Mouse (Mus musculus) left cerebral cortex, postnatal 10 days (tissue): ENCODE results near the gene Prpf40b. TPM values are rescaled to one million over a fixed set of nuclear protein-coding genes. Genes with fewer than 3 reads are reported as not detected.

Source experiments
- DNase-seq, 2 experiments: peaks; one replicate each; pipeline ENCODE4 v3.0.0; 2021 to 2022; ENCODE audit warnings: low spot score in 2 of 2, mixed read lengths in 1 of 2; ENCODE audit errors: extremely low spot score in 1 of 2
- intact Hi-C: fragments of 180-260 bp; cut with DNase I; formaldehyde crosslinking; loops from one replicate; pipeline ENCODE4 v1.15.1; 2025
- total RNA-seq, 2 experiments: library from RNA; stranded (reverse); gene quantifications; 2 replicates each; pipeline ENCODE4 v1.2.3; 2021

Prpf40b gene
- total RNA-seq, 2 experiments from 2014 or later, result 101 to 105 TPM

- DNase-seq, result no peak
- intact Hi-C loops, result no loop called here
Measured at GRCm38 (mm10) chr15:99284527-99285188, 10.2 kb upstream of the Prpf40b start.

- intact Hi-C loops, result no loop called here
- no peak for DNase-seq
Measured at GRCm38 (mm10) chr15:99285189-99285535, 9.7 kb upstream of the Prpf40b start.

- DNase-seq, result no peak
- intact Hi-C loops, result no loop called here
Measured at GRCm38 (mm10) chr15:99290586-99290985, 4.3 kb upstream of the Prpf40b start.

- intact Hi-C loops, result no loop called here
- DNase-seq, result no peak
Measured at GRCm38 (mm10) chr15:99294287-99294686, 600 bp upstream of the Prpf40b start.

- DNase-seq, result peak in 1 of 2 experiments; percentile 65
- intact Hi-C loops, result no loop called here
Measured at GRCm38 (mm10) chr15:99295484-99295981, 646 bp downstream of the Prpf40b start, which contains the start of gene Fam186b. Gene Fam186b, minus strand, starts transcription at chr15:99295888.

GRCm38 (mm10) chr15:99296213-99296612 is 1.3 kb downstream of the Prpf40b start:
- intact Hi-C loops, result no loop called here

GRCm38 (mm10) chr15:99307476-99307875 is 12.6 kb downstream of the Prpf40b start:
- intact Hi-C loops, result no loop called here

More at GRCm38 (mm10) chr15:99296213-99296612, 1.3 kb downstream of the Prpf40b start:
- no peak for DNase-seq

GRCm38 (mm10) chr15:99309549-99309948 is 14.7 kb downstream of the Prpf40b start:
- no peak for DNase-seq
- intact Hi-C loops, result no loop called here

More at GRCm38 (mm10) chr15:99307476-99307875, 12.6 kb downstream of the Prpf40b start:
- no peak for DNase-seq

GRCm38 (mm10) chr15:99310617-99311016 is 15.7 kb downstream of the Prpf40b start:
- no peak for DNase-seq
- intact Hi-C loops, result loop anchor here (10.0 kb wide), 1 partner anchor 164 kb away; the partner anchor contains the start of gene Bcdin3d

GRCm38 (mm10) chr15:99314891-99315290 is 20.0 kb downstream of the Prpf40b start:
- no peak for DNase-seq
- intact Hi-C loops, result loop anchor here (10.0 kb wide), 1 partner anchor 160 kb away; the partner anchor contains the start of gene Bcdin3d

GRCm38 (mm10) chr15:99316314-99317266 is 21.7 kb downstream of the Prpf40b start:
- intact Hi-C loops, result loop anchor here (2.0 to 10.0 kb wide), 2 partner anchors 54 to 158 kb away; partner anchors contain the start of genes Bcdin3d and Fmnl3
- DNase-seq, result peak; percentile 79 to 87

- DNase-seq, result peak in 1 of 2 experiments; percentile 81
- intact Hi-C loops, result loop anchor here (2.0 to 10.0 kb wide), 2 partner anchors 54 to 158 kb away; partner anchors contain the start of genes Bcdin3d and Fmnl3
Measured at GRCm38 (mm10) chr15:99317267-99317651, 22.4 kb downstream of the Prpf40b start.

- intact Hi-C loops, result loop anchor here (10.0 kb wide), 1 partner anchor 157 kb away; the partner anchor contains the start of gene Bcdin3d
- DNase-seq, result no peak
Measured at GRCm38 (mm10) chr15:99318071-99318470, 23.2 kb downstream of the Prpf40b start.

- no peak for DNase-seq
- intact Hi-C loops, result loop anchor here (10.0 kb wide), 1 partner anchor 156 kb away; the partner anchor contains the start of gene Bcdin3d
Measured at GRCm38 (mm10) chr15:99318861-99319410, 24.0 kb downstream of the Prpf40b start.

GRCm38 (mm10) chr15:99319411-99319871 is 24.6 kb downstream of the Prpf40b start:
- intact Hi-C loops, result loop anchor here (10.0 kb wide), 1 partner anchor 155 kb away; the partner anchor contains the start of gene Bcdin3d
- DNase-seq, result no peak

GRCm38 (mm10) chr15:99320168-99320674 is 25.3 kb downstream of the Prpf40b start:
- intact Hi-C loops, result no loop called here

GRCm38 (mm10) chr15:99320978-99321377 is 26.1 kb downstream of the Prpf40b start:
- intact Hi-C loops, result no loop called here
- DNase-seq, result no peak

More at GRCm38 (mm10) chr15:99320168-99320674, 25.3 kb downstream of the Prpf40b start:
- no peak for DNase-seq

GRCm38 (mm10) chr15:99324151-99324550 is 29.3 kb downstream of the Prpf40b start:
- intact Hi-C loops, result no loop called here
- no peak for DNase-seq
